Mouse (Mus musculus) naive thymus-derived CD4-positive, alpha-beta T cell, adult 2 months (primary cell): ENCODE results near the gene Thpo.

Experiments used
- DNase-seq: peaks from one replicate; pipeline ENCODE4 v3.0.0-alpha.2; 2011; ENCODE audit warnings: low read depth

Thpo gene

GRCm38 (mm10) chr16:20703699-20704400 is 30.5 kb downstream of the Thpo start:
- DNase-seq = no peak

GRCm38 (mm10) chr16:20703071-20703470 is 31.2 kb downstream of the Thpo start:
- no peak for DNase-seq

- peak; percentile 32 for DNase-seq
Measured at GRCm38 (mm10) chr16:20702522-20702893, 31.8 kb downstream of the Thpo start.

- no peak for DNase-seq
Measured at GRCm38 (mm10) chr16:20701729-20702521, 32.4 kb downstream of the Thpo start.

- no peak for DNase-seq
Measured at GRCm38 (mm10) chr16:20701316-20701715, 33.0 kb downstream of the Thpo start.

GRCm38 (mm10) chr16:20700036-20700435 is 34.3 kb downstream of the Thpo start:
- DNase-seq = no peak

- DNase-seq = no peak
Measured at GRCm38 (mm10) chr16:20699266-20699665, 35.0 kb downstream of the Thpo start.

- peak; percentile 51 for DNase-seq
Measured at GRCm38 (mm10) chr16:20695622-20696323, 38.5 kb downstream of the Thpo start.

GRCm38 (mm10) chr16:20694781-20695180 is 39.5 kb downstream of the Thpo start:
- no peak for DNase-seq

GRCm38 (mm10) chr16:20693111-20693701 is 41.1 kb downstream of the Thpo start, which contains the start of gene Fam131a:
TSS of gene Fam131a (plus strand) at chr16:20693241.
- peak; percentile 76 for DNase-seq

- DNase-seq = no peak
Measured at GRCm38 (mm10) chr16:20692241-20692965, 41.9 kb downstream of the Thpo start.

GRCm38 (mm10) chr16:20691617-20692016 is 42.7 kb downstream of the Thpo start:
- DNase-seq = no peak

GRCm38 (mm10) chr16:20690774-20691173 is 43.5 kb downstream of the Thpo start:
- no peak for DNase-seq

- no peak for DNase-seq
Measured at GRCm38 (mm10) chr16:20677974-20678675, 56.2 kb downstream of the Thpo start.

- no peak for DNase-seq
Measured at GRCm38 (mm10) chr16:20677380-20677779, 56.9 kb downstream of the Thpo start.

- DNase-seq = no peak
Measured at GRCm38 (mm10) chr16:20676702-20677101, 57.6 kb downstream of the Thpo start.

GRCm38 (mm10) chr16:20675213-20675612 is 59.1 kb downstream of the Thpo start:
- no peak for DNase-seq
